Mouse (Mus musculus): Measurements from ENCODE around the gene Oat. TPM values are rescaled to one million over a fixed set of nuclear protein-coding genes. Genes with fewer than 3 reads are reported as not detected.

The Oat gene
- polyA plus RNA-seq (2012; rRNA removed): 361 and 580 TPM in 2 replicates

DNA sequence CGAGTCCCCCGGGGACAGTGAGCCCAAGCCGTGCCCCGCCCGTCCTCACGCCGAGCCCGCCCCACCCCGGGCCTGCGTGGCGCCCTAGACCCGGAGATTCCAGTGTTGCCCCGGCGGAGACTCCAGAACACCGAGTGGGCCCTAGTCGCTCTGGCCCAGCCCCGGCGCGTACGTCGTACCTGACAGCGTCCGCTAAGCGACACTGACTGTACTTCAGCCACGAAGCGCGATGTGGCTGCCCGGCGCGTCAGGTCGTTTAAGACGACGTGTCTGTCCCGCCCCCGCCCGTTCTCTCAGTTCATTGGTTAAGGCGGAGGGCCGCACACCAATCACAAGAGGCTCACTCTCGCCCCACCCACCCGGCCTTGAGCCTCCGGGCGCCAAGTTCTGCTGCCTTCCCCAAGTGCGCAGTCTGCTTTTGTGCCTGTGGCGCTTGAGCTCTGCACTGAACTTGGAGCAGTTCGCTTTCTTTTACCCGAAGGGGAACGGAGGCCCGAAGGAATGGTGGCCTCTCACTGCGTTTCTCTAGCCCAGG lies at the start of gene Oat:
Gene Oat (minus strand): TSS at position 283 of the 535 bp plus-strand sequence.
- WGBS: under 1% methylated on average over 49 of the region's 49 CpGs
- no peak for DNase-seq (ENCODE audit: low read depth, low spot score)

DNA sequence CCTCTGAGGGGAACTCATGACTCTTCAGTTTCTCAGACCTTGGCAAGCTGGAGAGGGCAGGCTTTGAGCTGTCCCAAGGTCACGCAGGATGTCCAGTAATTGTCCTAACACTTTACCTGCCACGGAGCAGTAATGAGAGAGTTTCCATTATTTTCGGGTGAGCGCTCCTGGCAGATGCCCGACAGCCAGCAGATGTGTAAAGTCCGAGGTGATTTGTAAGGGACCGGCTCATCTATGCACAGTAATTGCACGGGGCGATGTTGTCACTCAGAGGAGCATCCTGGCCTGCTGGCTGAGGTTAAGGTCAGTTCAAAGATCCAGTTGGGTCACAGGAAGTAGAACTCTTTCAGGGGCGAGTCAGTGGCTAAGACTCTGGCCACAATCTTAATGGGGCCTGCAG lies 48.0 kb upstream of the Oat start:
- DNase-seq (ENCODE audit: low read depth, low spot score): no peak
- WGBS: 86% methylated on average over 10 of the region's 10 CpGs

DNA sequence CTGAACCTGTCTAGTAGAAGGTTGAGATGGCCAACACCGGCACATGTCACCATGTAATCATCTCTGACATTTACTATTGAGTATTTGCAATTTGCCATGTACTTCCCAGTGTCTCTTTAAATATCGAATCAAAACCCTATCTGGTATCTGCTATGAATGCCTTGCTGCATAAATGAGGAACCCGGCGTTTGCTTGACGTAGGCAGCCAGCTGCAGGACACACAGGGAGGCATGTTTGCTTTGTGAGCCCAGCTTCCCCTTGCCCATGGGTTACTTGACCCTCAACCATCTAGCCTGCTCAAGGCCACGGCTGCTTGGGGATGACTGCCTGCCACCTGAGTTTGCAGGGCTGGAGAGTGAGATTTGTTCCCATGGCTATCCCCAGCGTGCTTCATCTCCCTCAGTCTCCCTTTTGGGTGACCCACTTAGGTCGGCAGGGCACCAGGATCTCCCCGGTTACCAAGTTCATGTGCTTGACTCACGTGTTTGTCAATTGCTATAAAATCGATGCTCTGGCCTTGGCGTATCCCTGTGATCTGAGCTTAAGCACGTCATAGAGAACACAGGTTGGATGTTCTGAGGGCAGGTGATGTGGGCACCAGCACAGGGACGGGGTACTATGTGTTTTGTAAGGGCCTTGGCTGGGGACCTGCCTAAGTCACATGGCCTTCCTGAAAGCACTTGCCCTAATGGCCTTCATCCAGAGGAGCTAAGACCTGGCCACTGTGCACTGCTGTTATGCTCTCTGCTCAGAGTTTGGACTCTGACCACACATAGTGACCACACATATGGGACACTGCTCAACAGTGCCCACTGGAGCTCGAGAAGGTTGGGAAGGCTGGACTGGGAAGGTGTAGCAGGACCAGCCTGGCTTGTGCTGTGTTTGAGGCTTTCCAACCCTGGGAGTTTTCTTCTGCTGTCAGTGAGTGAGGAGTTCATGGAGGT lies 44.0 kb upstream of the Oat start:
- no peak for DNase-seq (ENCODE audit: low read depth, low spot score)
- 91% methylated on average over 15 of the region's 15 CpGs for WGBS

DNA sequence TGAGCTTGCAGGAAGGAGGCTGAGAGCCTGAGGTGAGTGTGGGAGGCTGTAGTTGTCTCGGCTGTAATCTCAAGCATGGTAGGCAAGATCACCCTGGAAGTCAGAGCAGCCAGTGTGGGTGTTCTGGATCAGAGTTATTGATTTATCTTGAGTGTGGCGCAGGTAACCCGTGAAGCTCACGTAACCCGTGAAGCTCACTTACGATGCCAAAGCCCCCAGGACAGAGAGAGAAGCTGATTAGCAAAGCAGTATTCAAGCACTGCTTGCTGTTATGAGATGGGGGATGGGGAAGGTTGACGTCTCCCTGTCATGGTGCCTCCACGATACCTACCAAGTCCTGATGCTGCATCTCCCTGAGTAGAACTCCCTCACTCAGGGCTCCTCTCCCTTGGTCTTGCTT lies 43.4 kb upstream of the Oat start:
- DNase-seq (ENCODE audit: low read depth, low spot score): no peak
- WGBS: 95% methylated on average over 8 of the region's 8 CpGs

DNA sequence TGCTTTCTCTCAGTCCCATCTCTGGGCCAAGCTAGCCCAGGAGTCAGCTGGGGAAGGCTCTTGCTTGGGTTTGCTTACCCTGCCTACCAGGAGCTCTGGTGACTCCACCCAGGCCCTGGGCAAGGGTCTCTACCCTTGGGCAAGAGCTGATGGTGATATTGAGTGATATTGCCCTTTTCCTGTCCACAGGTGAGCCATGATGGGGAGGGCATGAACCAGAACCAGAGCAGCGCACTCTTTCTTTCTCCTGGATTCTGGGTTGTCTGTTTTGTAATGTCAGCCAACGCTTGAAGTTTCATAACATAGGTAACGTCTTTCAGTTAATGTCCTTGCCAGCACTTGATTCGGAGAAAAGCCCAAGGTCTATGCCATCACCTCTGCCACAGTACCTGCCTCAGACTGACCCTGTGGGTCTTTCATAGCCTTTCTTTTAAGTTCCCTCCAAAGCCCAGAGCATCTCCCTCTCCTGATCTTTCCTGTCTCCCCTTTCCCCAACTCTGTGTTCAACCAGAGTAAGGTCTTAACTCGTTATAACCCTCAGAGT lies 40.9 kb upstream of the Oat start:
- no peak for DNase-seq (ENCODE audit: low read depth, low spot score)
- 91% methylated on average over 5 of the region's 5 CpGs for WGBS

DNA sequence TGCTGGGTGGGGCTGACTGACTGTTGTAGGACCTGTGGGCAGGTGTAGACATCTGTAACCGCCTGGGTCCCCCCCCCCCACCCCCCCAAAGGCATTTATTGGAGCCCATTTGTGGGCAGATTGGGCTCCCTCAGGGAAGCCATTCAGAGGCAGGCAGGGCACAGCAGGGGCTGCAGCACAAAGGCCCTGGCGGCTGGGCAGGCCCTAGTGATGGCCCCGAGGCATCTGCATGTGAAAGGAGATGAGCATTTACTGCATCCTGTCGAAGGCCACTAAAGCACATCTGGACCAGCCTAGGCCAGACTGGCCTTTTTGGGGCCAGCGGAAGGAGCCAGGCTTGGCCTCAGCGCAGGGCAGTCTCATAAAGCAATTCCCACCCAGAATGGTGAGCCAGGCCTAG lies 40.2 kb upstream of the Oat start:
- DNase-seq (ENCODE audit: low read depth, low spot score): no peak
- WGBS: 84% methylated on average over 6 of the region's 6 CpGs

DNA sequence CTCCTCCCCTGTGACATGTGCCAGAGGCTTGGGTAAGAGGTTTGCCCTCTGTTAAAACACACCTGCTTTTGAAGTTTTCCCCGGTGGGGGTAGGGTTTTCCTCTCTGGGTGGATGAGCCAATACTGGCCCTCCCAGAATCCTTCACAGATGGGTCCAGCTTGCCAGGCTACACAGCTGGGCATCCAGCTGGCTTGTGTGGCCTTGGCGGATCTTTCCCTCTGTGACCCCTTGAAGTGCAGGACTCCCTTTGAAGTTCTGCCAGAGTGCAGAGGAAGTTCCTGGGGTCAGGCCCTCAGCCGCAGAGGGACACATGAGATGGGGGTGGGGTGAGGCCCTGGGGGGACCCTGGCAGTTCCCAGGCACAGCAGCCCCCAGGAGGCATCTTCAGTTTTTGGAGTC lies 39.1 kb upstream of the Oat start:
- 42% methylated on average over 3 of the region's 3 CpGs for WGBS
- DNase-seq (ENCODE audit: low read depth, low spot score): no peak

DNA sequence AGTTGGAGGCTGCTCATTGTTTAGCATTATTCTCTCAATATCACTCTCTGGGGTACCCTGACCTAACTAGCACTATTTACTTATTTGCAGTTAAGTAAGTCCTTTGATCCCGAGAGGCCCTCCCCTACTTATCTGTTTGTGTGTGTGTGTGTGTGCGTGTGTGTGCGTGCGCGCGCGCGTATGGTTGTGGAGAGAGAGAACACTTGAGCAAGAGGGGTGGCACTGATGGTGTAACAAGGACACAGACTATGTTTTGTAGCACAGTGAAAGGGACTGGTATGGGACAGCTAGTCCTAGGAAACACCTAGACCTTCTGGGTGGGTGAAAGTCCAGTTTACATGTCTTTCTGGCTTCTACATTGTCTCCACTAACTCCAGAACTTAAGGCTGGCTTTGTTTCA lies 35.3 kb upstream of the Oat start:
- no peak for DNase-seq (ENCODE audit: low read depth, low spot score)

DNA sequence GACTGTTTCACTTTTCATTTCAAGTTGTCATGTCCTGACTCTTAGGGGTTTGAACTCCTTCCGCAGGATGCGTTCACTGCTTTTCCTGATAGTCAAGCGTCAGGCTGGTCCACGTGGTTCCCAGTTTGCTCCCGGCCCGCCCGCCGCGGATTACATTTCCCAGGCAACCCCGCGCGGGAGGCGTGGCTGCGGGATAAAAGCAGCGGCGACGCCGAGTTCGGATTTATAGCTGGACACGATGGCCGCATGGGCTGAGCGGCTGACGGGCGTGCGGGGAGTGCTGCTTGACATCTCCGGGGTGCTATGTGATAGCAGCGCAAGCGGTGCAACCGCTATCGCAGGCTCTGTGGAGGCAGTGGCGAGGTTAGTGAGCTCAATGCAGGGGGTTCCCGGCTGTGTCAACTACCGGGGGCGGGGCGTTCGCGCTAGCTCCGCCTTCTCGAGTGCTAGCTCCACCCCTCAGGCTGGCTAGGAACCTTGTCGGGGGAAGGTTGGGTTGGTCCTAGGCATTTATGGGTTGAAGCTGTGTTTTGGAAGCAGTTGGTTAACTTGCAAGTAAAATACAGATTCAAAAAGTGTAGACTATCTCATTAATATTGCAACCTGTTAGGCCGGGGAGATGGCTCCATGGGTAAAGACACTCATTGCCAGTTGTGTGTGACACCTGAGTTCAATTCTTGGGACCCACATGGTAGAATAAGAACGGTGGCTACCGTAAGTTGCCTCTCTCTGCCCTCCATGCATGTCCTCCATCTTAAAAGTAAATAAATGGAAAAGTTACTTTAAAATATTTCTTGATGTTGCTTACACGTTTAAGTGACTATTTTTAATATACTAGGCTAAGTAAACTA lies 34.5 kb upstream of the Oat start, which contains the start of gene Lhpp:
Gene Lhpp (plus strand): TSS at position 171 of the 851 bp plus-strand sequence.
- DNase-seq (ENCODE audit: low read depth, low spot score): peak; percentile 57
- 6% methylated on average over 44 of the region's 44 CpGs for WGBS

More for the DNA sequence above, 35.3 kb upstream of the Oat start:
- WGBS: 90% methylated on average over 8 of the region's 8 CpGs

DNA sequence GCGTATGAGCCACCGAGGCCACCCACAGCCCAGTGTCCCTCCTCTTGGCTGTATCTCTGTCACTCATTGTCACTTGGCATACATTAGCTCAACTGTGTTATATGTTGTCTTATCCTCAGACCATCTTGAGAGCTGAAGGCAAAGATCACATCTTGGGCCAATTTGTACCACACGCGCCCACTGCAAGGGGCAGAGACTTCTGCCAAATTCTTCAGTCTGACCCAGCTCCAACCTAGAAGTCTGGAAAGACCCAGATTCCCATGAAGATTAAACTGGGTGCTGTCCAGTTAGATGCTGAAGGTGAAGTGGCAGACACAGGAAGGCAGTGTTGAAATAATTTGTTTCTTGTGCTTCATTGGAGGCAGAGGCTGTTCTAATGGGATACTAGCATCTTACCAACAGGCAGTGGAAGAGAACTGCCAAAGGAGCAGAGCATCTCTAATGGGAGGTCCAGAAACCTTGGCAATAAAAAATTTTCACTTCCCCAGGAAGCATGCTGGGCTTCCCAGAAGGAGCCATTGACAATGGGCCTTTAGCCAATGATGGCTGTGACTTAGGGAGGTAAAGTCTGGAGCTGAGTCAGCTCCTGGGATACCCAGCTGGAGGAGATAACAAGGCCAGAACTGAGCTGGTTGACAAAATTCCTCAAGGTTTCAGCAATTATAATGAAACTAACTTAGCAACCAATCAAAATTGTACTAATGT lies 32.3 kb upstream of the Oat start:
- DNase-seq (ENCODE audit: low read depth, low spot score): no peak
- WGBS: 88% methylated on average over 4 of the region's 4 CpGs

DNA sequence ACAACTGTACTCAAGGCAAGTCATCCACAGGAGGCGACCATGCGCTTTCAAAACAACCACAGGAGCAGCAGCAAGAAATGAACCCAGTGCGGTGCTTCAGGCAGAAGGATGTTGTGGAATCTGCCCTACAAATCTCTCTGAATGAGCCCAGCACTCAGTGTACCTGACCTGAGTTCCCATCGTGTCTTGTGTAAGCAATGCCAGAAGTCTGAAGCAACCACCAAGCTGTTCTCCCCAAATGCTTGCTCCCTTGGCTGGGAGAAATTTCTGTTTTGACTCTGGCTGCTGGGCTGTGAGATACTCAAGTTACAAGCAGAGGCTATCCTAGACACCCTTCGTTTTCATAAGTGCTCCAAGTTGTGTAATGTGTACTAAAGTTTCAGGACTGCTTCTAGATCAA lies 29.5 kb upstream of the Oat start:
- WGBS: 65% methylated on average over 5 of the region's 5 CpGs

DNA sequence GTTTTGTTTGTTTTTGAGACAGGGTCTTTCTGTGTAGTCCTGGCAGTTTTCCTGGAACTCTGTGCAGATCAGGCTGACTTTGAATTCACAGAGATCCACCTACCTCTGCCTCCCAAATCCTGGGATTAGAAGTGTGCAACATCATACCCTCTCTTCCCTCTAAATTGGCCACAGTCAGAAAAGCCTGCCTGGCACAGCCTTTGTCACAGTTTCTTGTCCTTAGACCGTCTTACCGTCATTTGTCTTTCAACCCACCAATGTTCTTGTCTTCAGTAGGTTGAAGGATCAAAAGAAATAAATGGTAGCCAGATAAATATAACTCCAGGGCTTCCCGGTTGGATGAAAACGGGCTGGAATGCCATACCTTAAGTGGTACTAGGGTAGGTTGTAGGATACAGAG lies 28.5 kb upstream of the Oat start:
- 90% methylated on average over 4 of the region's 4 CpGs for WGBS
- DNase-seq (ENCODE audit: low read depth, low spot score): no peak

More for the DNA sequence above, 29.5 kb upstream of the Oat start:
- no peak for DNase-seq (ENCODE audit: low read depth, low spot score)

DNA sequence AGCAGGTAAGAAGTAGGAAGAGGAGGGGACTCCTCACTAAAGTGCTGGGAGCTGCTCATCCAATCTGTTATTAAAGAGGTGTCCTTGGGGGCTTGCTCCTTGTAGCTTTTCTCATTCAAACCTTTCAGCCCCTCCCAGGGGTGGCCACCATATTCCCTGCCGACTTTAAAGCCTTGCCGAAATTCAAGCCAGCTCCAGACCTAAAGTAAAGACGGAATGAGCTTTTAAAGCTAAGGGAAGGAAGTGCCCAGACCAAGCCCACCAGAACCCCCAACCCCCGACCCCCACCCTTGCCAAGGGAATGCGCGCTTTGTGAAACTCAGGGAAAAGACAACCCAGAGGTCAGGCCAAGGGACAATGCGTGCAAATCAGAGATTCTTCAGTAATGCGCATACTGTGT lies 24.7 kb upstream of the Oat start:
- WGBS: 49% methylated on average over 8 of the region's 8 CpGs
- DNase-seq (ENCODE audit: low read depth, low spot score): no peak

DNA sequence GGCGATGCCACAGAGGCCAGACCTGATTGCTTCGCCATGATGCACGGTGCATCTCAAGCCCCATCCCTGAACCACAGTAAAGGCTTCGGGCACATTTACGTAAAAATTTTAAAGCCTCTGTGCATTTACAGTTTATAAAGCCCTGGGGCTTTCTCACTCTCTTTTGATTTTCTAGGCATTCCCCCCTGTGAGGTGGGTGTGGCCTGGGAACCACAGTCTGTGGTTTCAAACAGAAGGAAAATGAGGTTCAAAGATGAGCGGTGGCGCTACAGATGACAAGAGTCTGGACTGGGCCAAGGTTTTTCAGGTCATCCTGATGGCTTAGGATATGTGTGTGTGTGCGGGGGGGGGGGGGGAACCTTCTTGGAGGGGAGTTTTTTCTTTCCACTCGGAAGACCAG lies 23.8 kb upstream of the Oat start:
- 30% methylated on average over 9 of the region's 9 CpGs for WGBS
- DNase-seq (ENCODE audit: low read depth, low spot score): no peak

DNA sequence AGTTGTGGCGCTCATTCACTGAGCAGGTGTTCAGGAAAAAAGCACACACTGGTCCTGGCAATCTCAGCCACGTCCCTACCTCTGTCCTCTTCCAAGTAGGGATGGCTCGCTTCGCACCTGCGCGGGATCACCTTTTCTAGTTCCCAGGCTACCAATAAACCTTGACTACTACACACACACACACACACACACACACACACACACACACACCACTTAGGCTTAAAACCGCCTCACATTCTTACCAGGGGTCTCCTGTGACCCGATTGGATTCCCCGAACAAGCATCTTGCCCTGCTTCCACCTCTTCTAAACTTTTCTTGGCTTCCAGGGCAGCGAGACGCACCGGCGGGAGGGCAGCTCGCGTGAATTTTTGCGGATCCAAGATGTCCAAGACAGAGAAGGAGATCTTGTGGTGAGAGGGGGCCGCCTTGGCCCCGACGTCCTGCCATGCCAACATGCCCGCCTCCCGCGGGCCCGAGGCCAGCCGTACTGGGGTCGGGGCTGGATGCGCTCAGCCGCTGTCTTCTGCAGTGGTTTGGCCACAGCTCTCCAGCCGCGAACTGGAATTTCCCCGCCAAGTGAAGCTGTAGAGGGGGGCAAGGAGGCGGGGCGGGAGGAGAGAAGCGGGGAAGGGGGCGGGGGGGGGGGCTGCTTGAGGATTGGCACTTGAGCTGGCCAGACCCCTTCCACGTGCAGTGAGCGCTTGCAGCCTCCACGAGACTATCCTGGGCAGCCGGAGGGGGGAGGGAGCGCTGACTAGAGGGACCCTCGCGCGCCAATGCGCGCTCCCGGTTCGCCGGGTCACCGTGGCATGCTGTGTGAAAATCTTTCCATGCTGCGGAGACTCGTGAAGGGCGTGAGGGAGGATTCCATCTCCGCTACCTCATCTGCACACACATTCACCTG lies 23.1 kb upstream of the Oat start, which contains the start of gene Nkx1-2:
Gene Nkx1-2 (minus strand): TSS at position 567 of the 905 bp plus-strand sequence.
- 4% methylated on average over 49 of the region's 52 CpGs for WGBS

DNA sequence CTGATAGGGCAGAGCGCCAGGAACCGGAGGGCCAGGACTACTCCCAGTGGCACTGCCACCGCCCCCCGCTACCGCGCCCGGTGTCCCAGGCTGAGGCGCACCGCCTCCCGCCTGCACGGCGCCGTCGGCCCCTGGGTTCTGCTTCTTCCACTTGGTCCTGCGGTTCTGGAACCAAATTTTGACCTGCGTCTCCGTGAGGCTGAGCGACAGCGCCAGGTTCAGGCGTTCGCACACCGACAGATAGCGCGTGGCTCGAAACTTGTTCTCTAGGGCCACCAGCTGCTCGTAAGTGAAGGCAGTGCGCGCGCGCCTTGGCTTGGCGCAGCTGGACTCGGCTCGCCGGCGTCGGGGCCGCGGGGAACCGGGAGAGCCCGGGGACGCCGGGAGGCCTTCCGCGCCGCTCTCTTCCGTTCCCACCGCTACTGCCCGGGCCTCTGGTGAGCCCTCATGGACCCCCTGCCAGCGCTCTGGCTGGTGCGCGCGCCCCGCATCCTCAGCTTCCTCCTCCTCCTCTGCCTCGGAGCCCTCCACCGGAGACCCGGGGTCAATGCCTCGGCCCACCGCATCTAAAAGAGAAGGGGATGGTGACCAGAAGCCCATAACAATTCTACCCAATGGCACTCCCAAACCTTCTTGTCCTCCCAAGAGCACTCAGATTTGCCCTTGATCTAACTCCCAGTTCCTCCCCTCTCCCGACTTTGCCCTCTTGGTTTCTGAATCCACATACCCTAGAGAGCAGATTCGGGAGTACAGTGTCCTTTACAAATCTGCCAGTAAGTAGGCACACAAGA lies 21.2 kb upstream of the Oat start:
- 1% methylated on average over 59 of the region's 60 CpGs for WGBS
- DNase-seq (ENCODE audit: low read depth, low spot score): no peak

More for the DNA sequence above, 23.1 kb upstream of the Oat start, which contains the start of gene Nkx1-2:
- no peak for DNase-seq (ENCODE audit: low read depth, low spot score)

DNA sequence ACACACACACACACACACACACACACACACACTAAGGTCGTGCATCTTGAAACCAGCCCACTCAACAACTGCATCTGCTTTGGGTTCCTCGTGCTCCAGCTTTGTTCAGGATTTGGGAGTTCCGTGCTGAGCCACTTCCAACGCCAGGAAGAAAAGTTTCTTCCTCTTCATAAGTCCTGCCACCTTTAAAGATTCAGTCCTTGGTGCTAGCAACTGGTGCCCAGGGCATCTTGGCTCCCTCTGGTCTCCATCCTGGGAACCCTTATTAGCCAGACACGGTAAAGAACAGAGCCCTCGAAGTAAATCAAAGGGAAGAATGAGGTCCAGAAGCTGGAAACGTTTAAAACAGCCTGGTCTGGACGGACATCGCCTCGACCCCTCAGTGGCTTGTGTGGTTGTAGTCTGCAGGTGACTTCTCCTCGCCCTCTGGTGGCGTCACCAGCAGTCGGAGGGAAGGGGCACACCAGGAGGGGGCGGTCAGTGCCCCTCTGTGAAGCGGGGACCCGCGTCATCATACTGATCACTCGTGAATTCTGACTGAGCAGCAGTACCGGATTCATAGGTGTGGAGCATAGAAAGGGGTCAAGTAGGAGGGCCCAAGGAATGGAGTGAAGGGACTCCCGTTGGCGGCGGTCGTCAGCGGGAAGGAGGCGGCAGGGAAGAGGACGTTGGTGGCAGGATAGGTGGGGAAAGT lies 20.5 kb upstream of the Oat start:
- 20% methylated on average over 26 of the region's 26 CpGs for whole genome bisulfite sequencing
- no peak for DNase-seq (ENCODE audit: low read depth, low spot score)

Measured in large intestine, adult 2 months (tissue).